Comparison of ENCODE assay signal across 18 mouse cellular contexts in genomic region chr6:70822386-70822910, GRCm38 (mm10). TPM values are rescaled to one million over a fixed set of nuclear protein-coding genes. Genes with fewer than 3 reads are reported as not detected.
A peak's percentile ranks its signal among the peaks of the same experiment; 100 is the strongest.
DNase-seq lines count a peak whose midpoint lies in the region; ATAC-seq and TF ChIP-seq lines count a peak whose summit lies in the region.
"Had no signal": no experiment of that assay in that cellular context is flagged by ENCODE, and none has a peak within 500 bp of the region (broad histone marks: within the 10 kb centered on the region; RNA-seq: fewer than 3 reads in every experiment).

No protein-coding gene starts in this region.

- 0 out of 2 replicates have a peak, but pooled peaks have one; percentile 10 for TF ChIP-seq EP300 in heart, postnatal 0 days (IDR thresholded peaks at IDR 0.05; ENCODE audit: low read depth)

- TF ChIP-seq CTCF in heart, postnatal 0 days (IDR thresholded peaks at IDR 0.05; ENCODE audit: low read depth) = no peak

- H3K9me3 ChIP-seq in heart, embryonic 10.5 days = no peaks in the 10 kb centered on the region
- H3K9me3 ChIP-seq in heart, postnatal 0 days (replicated peaks; ENCODE audit: control insufficient read depth, low read length) = no peaks in the 10 kb centered on the region
- H3K9me3 ChIP-seq: embryonic facial prominence, embryonic 10.5 days; forebrain, embryonic 15.5 days; G1E; kidney, embryonic 15.5 days; midbrain, embryonic 15.5 days had no signal

- DNase-seq in heart, embryonic 10.5 days (ENCODE audit: low spot score) = peak; percentile 30
- no peak for DNase-seq in heart, adult 18-20 months
- DNase-seq in heart, postnatal 0 days (ENCODE audit: low spot score) = peak; percentile 51
- no peak for DNase-seq in heart, postnatal 4 days
- DNase-seq in CD4-positive helper T cell, adult 2 months (ENCODE audit: low read depth, low spot score) = peak; percentile 3
- DNase-seq in induced T-regulatory cell, adult 2 months (ENCODE audit: low read depth) = peak; percentile 20
- no peak for DNase-seq in cerebellum, postnatal 14 days
- DNase-seq: cerebellum, adult 9-10 months; kidney, adult 11 months; kidney, postnatal 4 days had no signal

- no peaks in the 10 kb centered on the region for H3K27me3 ChIP-seq in heart, embryonic 10.5 days (ENCODE audit: insufficient read depth, poor library complexity, severe bottlenecking)
- no peaks in the 10 kb centered on the region for H3K27me3 ChIP-seq in heart, postnatal 0 days (ENCODE audit: control insufficient read depth, insufficient read depth, low read length)
- H3K27me3 ChIP-seq: forebrain, embryonic 15.5 days; kidney, embryonic 15.5 days; limb, embryonic 13.5 days; midbrain, embryonic 15.5 days had no signal

- no peak overlapping the region for H3K4me3 ChIP-seq in heart, embryonic 10.5 days
- H3K4me3 ChIP-seq in heart, postnatal 0 days (ENCODE audit: low read depth, low read length) = no peak overlapping the region
- H3K4me3 ChIP-seq: embryonic facial prominence, embryonic 10.5 days; forebrain, embryonic 15.5 days; kidney, embryonic 15.5 days; limb, embryonic 13.5 days; midbrain, embryonic 15.5 days had no signal

- H3K9ac ChIP-seq in heart, postnatal 0 days (replicated peaks; ENCODE audit: low read depth, low read length) = no peak overlapping the region
- H3K9ac ChIP-seq: forebrain, embryonic 15.5 days; kidney, embryonic 15.5 days; limb, embryonic 13.5 days; midbrain, embryonic 15.5 days had no signal

- H3K27ac ChIP-seq in heart, embryonic 10.5 days = peak overlapping the region; percentile 67; the same call in 1 of the 2 replicates
- peak overlapping the region; percentile 67 for H3K27ac ChIP-seq in heart, postnatal 0 days (ENCODE audit: low read depth)
- H3K27ac ChIP-seq: embryonic facial prominence, embryonic 10.5 days; forebrain, embryonic 15.5 days; kidney, embryonic 15.5 days; limb, embryonic 13.5 days; macrophage; midbrain, embryonic 15.5 days had no signal

- no peaks in the 10 kb centered on the region for H3K36me3 ChIP-seq in heart, embryonic 10.5 days
- no peaks in the 10 kb centered on the region for H3K36me3 ChIP-seq in heart, postnatal 0 days (replicated peaks; ENCODE audit: control insufficient read depth, insufficient read depth, low read length)
- H3K36me3 ChIP-seq: embryonic facial prominence, embryonic 10.5 days; forebrain, embryonic 15.5 days; G1E; kidney, embryonic 15.5 days; limb, embryonic 13.5 days; midbrain, embryonic 15.5 days had no signal

- H3K4me1 ChIP-seq in heart, embryonic 10.5 days = peaks cover 17% of the 10 kb centered on the region
- H3K4me1 ChIP-seq in heart, postnatal 0 days (ENCODE audit: control insufficient read depth, insufficient read depth) = peaks cover 13% of the 10 kb centered on the region

- ATAC-seq in heart, postnatal 0 days (ENCODE audit: insufficient read depth, low read depth) = no peak
- ATAC-seq: forebrain, embryonic 15.5 days; lung, postnatal 0 days; midbrain, embryonic 15.5 days had no signal

- no peak overlapping the region for H3K4me2 ChIP-seq in heart, postnatal 0 days (ENCODE audit: low read depth, low read length)
- H3K4me2 ChIP-seq: forebrain, embryonic 15.5 days; kidney, embryonic 15.5 days; limb, embryonic 13.5 days; midbrain, embryonic 15.5 days had no signal

- 52% methylated on average over 5 of the region's 5 CpGs for WGBS in heart, embryonic 10.5 days
- WGBS in heart, postnatal 0 days = 28% methylated on average over 5 of the region's 5 CpGs

RNA-seq across cellular contexts. Expression of gene Eif2ak3, which starts 21.9 kb away (rescaled TPM):
- polyA plus RNA-seq in heart, embryonic 10.5 days (2016; fragmentation: Nextera tagmentation; extraction: Ambion mirVana) = 7.3 and 8.2 TPM in 2 replicates
- 1 to 10 TPM; 6.9 to 7.5 TPM for total RNA-seq in heart, adult 18-20 months (2021)
- 16.6 and 20.4 TPM in 2 replicates for total RNA-seq in heart, postnatal 0 days (2014; rRNA removed; ENCODE audit: low replicate concordance)
- polyA plus RNA-seq in heart, postnatal 0 days (2015; fragmentation: Nextera tagmentation; extraction: Ambion mirVana) = 3.6 and 3.7 TPM in 2 replicates
- 10 to 100 TPM; 12.6 to 13.7 TPM for total RNA-seq in heart, postnatal 4 days (2021)

RNA-seq across cellular contexts. Expression of gene Rpia, which starts 30.4 kb away (rescaled TPM):
- 1.2 and 1.6 TPM in 2 replicates for polyA plus RNA-seq in heart, embryonic 10.5 days (2016; fragmentation: Nextera tagmentation; extraction: Ambion mirVana)
- total RNA-seq in heart, adult 18-20 months (2021) = 10 to 100 TPM; 13.2 to 15.5 TPM
- total RNA-seq in heart, postnatal 0 days (2014; rRNA removed; ENCODE audit: low replicate concordance) = 3.2 and 4.9 TPM in 2 replicates
- polyA plus RNA-seq in heart, postnatal 0 days (2015; fragmentation: Nextera tagmentation; extraction: Ambion mirVana) = 0.87 and 0.92 TPM in 2 replicates
- 1 to 10 TPM; 8.1 to 8.8 TPM for total RNA-seq in heart, postnatal 4 days (2021)

Comparison
In these comparisons a context has a peak if more than half of its experiments do, and no peak if none do; other contexts are left out.
1. DNase-seq: peak in heart, embryonic 10.5 days (single experiment), heart, postnatal 0 days (single experiment), CD4-positive helper T cell, adult 2 months (single experiment) and induced T-regulatory cell, adult 2 months (single experiment); none in heart, adult 18-20 months (0 of 2), heart, postnatal 4 days (single experiment) and cerebellum, postnatal 14 days (0 of 2).